Mouse (Mus musculus) forebrain, postnatal 0 days (tissue): ENCODE measurements around the gene C1qtnf5. TPM values are rescaled to one million over a fixed set of nuclear protein-coding genes. Genes with fewer than 3 reads are reported as not detected.

Experiments used
- ATAC-seq: fragments of 200-750 bp; cut with Nextera tagmentation; 2 replicates; pipeline ENCODE4 v1.8.0; 2017; ENCODE audit warnings: mild to moderate bottlenecking, moderate library complexity
- DNase-seq: peaks from one replicate; pipeline ENCODE4 v3.0.0-alpha.2; 2015
- H3K27ac ChIP-seq: fragments of 300-500 bp; sonication (generic); 2 replicates; pipeline ENCODE4 v1.5.1; 2014; ENCODE audit warnings: low read depth, mild to moderate bottlenecking, antibody characterized with exemption, low read length, moderate library complexity, mixed read lengths
- H3K27me3 ChIP-seq: fragments of 300-500 bp; sonication (generic); 2 replicates; pipeline ENCODE4 v1.6.1; 2014; ENCODE audit warnings: mild to moderate bottlenecking, low read length, mixed read lengths; ENCODE audit not compliant: insufficient read depth
- H3K36me3 ChIP-seq: fragments of 300-500 bp; sonication (generic); 2 replicates; pipeline ENCODE4 v1.6.1; 2014; ENCODE audit warnings: mild to moderate bottlenecking, moderate library complexity; ENCODE audit not compliant: insufficient read depth
- H3K4me1 ChIP-seq: fragments of 300-500 bp; sonication (generic); 2 replicates; pipeline ENCODE4 v1.6.1; 2014; ENCODE audit warnings: antibody characterized with exemption; ENCODE audit not compliant: insufficient read depth
- H3K4me2 ChIP-seq: fragments of 300-500 bp; sonication (generic); 2 replicates; pipeline ENCODE4 v1.6.1; 2014; ENCODE audit warnings: low read depth, mild to moderate bottlenecking, moderate library complexity
- H3K4me3 ChIP-seq: fragments of 300-500 bp; sonication (generic); 2 replicates; pipeline ENCODE4 v1.5.1; 2014; ENCODE audit warnings: low read depth, low read length, mixed read lengths
- H3K9ac ChIP-seq: fragments of 300-500 bp; sonication (generic); 2 replicates; pipeline ENCODE4 v1.6.1; 2014; ENCODE audit warnings: mild to moderate bottlenecking
- H3K9me3 ChIP-seq: fragments of 300-500 bp; sonication (generic); 2 replicates; pipeline ENCODE4 v1.6.1; 2016; ENCODE audit warnings: low read length
- CTCF ChIP-seq: sonication (generic); IDR thresholded peaks from 2 replicates; pipeline ENCODE4 v1.5.1; 2016; ENCODE audit warnings: antibody characterized with exemption, control low read depth, low read depth
- WGBS: fragments of 180-500 bp; shearing (Covaris S2); extraction: QIAGEN DNeasy Blood & Tissue Kit; methylation state at CpG from one replicate; pipeline ENCODE4 v1.1.7; 2014; 5-methylcytosine and 5-hydroxymethylcytosine counted together
- polyA plus RNA-seq: library from polyadenylated mRNA; unstranded; fragments of >200 nt; fragmentation: Nextera tagmentation; extraction: Ambion mirVana; gene quantifications from 2 replicates; pipeline ENCODE4 v1.2.1, GENCODE M21; 2015
- total RNA-seq: library from RNA; depleted of rRNA; stranded (reverse); fragments of >200 nt; gene quantifications from 2 replicates; pipeline ENCODE4 v1.2.3, GENCODE M21; 2014; rRNA removed

The C1qtnf5 gene
- total RNA-seq (17.3 and 18.4 TPM in 2 replicates), polyA plus RNA-seq (8.7 and 9.3 TPM in 2 replicates)

DNA sequence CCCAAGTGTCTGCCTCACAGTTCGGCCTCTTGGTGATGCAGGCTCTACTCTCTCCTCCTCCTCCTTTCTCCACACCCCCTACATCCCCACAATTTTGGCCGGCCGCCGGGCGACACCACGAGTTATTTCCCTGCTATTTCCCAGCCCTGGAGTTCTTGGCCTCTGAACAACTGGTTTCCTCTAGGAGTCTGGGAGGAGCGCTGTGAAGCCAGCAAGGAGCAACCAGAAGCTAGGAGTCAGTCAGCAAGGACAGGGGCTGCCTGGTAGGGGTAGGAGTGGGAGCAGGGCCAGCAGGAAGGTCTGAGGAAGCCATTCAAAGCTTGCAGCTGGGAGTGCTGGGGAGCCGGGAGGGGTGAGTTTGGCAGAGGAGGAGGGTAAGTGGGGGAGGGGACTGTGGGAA, at the start of gene C1qtnf5:
TSS of gene C1qtnf5 (plus strand) at position 136 of the 400 bp plus-strand sequence.
- 17% methylated on average over 8 of the region's 8 CpGs for WGBS
- Histone ChIP-seq H3K4me3 (no peak within 1 kb of the TSS), H3K4me2 (peak within 1 kb of the TSS; percentile 37), H3K27ac (peak within 1 kb of the TSS; percentile 69), H3K27me3 (no peaks in the 10 kb centered on the region), H3K4me1 (peaks cover 34% of the 10 kb centered on the region; the same call in 1 of the 2 replicates), H3K9ac (peak within 1 kb of the TSS; percentile 31; the same call in 1 of the 2 replicates), H3K9me3 (no peaks in the 10 kb centered on the region), H3K36me3 (no peaks in the 10 kb centered on the region)
- DNase-seq (peak; percentile 75), ATAC-seq (peak; percentile 86)
- TF ChIP-seq CTCF = no peak

DNA sequence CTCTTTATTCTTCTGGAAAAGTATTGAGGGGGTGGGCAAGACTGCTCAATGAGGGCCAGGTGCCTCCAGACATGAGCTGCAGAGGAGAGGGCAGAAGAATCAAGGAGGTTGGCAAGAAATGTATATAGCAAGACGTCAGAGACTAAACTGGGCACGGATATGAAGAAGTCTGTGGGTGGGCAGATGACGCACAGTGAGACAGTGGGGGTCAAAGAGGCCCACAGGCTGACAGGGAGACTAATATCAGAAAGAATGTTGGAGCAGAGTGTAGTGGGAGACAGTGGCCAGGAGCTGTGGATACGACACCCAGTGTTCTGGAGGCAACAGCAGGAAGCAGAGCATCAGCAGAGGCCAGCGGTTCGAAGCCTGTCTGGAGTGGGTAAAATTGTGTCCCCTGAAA, 48.4 kb upstream of the C1qtnf5 start:
- no peak for TF ChIP-seq CTCF
- H3K4me3 ChIP-seq = no peak overlapping the region
- no peak for ATAC-seq
- H3K4me1 ChIP-seq = no peaks in the 10 kb centered on the region
- H3K27ac ChIP-seq = no peak overlapping the region
- no peak overlapping the region for H3K9ac ChIP-seq
- no peaks in the 10 kb centered on the region for H3K27me3 ChIP-seq
- no peaks in the 10 kb centered on the region for H3K36me3 ChIP-seq
- no peak overlapping the region for H3K4me2 ChIP-seq
- WGBS = 91% methylated on average over 6 of the region's 6 CpGs
- no peaks in the 10 kb centered on the region for H3K9me3 ChIP-seq
- DNase-seq = no peak

DNA sequence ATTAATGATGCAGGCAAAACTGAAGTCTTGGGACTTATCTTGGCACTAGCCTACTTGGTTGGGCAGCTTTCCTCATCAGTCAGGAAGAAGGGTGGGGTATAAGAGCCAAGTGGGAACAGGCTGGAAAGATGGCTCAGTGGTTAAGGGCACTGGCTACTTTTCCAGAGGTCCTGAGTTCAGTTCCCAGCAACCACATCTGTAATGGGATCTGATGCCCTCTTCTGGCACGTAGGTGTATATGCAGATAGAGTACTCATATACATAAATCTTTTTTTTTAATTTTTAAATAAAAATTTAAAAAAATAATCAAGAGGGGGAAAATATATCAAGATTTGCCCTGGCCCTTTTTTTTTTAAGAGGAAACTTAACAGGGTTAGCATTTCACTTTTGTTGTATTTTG, 41.9 kb upstream of the C1qtnf5 start:
- Histone ChIP-seq H3K27ac (no peak overlapping the region), H3K9me3 (no peaks in the 10 kb centered on the region), H3K27me3 (no peaks in the 10 kb centered on the region), H3K9ac (no peak overlapping the region), H3K4me1 (peaks cover 7% of the 10 kb centered on the region; the same call in 1 of the 2 replicates), H3K4me2 (no peak overlapping the region), H3K4me3 (no peak overlapping the region), H3K36me3 (no peaks in the 10 kb centered on the region)
- DNase-seq (no peak), ATAC-seq (no peak)
- 48% methylated on average over 1 of the region's 1 CpGs for WGBS
- TF ChIP-seq CTCF = no peak

- Histone ChIP-seq H3K27me3 (no peaks in the 10 kb centered on the region), H3K9me3 (no peaks in the 10 kb centered on the region), H3K9ac (peak within 1 kb of the TSS; percentile 51), H3K27ac (no peak within 1 kb of the TSS), H3K4me3 (peak within 1 kb of the TSS; percentile 62), H3K36me3 (no peaks in the 10 kb centered on the region), H3K4me2 (peak within 1 kb of the TSS; percentile 95), H3K4me1 (peaks cover 7% of the 10 kb centered on the region; the same call in 1 of the 2 replicates)
- peak; percentile 98 for DNase-seq
- TF ChIP-seq CTCF = peak; percentile 91
- under 1% methylated on average over 38 of the region's 38 CpGs for WGBS
- peak; percentile 99 for ATAC-seq
Observed at GRCm38 (mm10) chr9:44066785-44067225, 40.2 kb upstream of the C1qtnf5 start, which contains the start of gene Usp2. Gene Usp2 (plus strand): TSS chr9:44067021.

DNA sequence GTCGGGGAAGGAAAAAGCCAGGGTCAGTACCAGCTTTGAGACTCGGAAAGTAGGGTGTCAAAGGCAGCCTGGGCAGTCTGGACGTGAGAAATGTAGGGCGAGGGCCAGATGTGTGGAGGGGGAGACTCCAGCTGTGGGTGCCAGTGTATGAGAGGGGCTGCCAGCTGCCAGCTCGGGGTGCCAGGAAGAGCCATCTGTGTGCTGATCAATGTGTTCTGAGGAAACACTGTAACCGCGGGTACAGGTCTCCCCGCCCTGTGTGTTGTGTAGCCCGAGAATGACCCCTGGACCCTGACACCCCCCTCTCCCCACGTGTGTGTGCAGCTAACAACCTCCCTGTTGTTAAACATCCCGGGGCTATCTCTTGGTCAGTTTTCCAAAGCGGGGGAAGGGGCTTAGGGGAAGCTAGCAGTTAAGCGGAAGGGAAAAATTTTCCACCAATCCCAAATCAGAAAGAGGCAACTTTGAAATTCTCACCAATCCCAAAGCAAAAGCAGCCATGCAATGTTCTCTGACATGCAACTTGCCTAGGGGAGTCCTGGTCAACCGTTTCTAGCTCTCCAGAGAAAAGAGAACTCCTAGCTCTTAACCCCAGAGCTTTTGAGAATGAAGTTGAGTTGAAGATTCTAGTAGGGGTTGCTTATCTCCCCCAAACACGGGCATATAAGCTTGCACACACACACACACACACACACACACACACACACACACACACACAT, 39.6 kb upstream of the C1qtnf5 start:
- TF ChIP-seq CTCF = no peak
- Histone ChIP-seq H3K4me2 (peak overlapping the region; percentile 95), H3K4me3 (peak overlapping the region; percentile 62), H3K27me3 (no peaks in the 10 kb centered on the region), H3K27ac (no peak overlapping the region), H3K36me3 (no peaks in the 10 kb centered on the region), H3K4me1 (peaks cover 7% of the 10 kb centered on the region; the same call in 1 of the 2 replicates), H3K9ac (peak overlapping the region; percentile 51), H3K9me3 (no peaks in the 10 kb centered on the region)
- DNase-seq = peak; percentile 67
- WGBS = 8% methylated on average over 15 of the region's 15 CpGs
- ATAC-seq = peak; percentile 52

DNA sequence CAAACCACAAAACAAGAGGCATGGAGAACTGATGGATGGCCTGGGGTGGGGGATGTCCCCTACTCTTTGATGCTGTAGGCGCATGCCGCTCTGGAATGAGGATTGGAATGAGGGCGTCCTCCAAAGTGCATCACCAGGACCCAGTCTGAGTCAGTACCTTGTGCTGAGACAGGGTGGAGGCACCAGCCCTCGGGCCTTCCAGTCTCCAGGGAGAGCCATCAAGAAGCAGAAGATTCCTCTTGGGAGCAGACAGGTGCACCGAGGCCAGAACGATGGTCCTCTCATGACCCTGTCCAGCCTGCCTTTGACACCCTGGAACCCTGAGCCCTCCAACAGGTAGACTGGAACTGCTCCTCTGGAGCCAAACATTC, 39.1 kb upstream of the C1qtnf5 start:
- peak overlapping the region; percentile 95; the same call in 1 of the 2 replicates for H3K4me2 ChIP-seq
- WGBS = 83% methylated on average over 6 of the region's 6 CpGs

DNA sequence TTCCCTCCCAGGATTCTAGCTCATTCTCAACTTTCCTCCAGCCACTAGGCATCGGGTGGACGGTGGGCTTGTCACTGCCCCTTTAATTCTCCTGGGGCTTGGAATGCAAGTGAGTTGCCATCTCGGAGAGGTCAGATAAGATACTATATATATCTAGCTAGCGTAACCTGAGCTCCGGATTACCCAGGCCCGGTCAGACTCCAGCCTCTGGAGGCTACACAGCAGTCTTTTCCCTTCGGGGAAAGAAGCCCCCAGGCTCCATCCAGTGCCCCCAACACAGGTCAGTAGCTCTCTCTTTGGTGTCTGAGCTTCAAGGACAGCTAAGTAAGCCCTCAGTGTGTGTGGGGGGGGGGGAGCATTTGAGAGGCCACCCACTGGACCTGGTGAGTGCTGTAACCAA, 37.8 kb upstream of the C1qtnf5 start:
- WGBS = 36% methylated on average over 7 of the region's 7 CpGs
- Histone ChIP-seq H3K9ac (no peak overlapping the region), H3K4me1 (peaks cover 7% of the 10 kb centered on the region; the same call in 1 of the 2 replicates), H3K27ac (no peak overlapping the region), H3K36me3 (no peaks in the 10 kb centered on the region), H3K4me2 (no peak overlapping the region), H3K9me3 (no peaks in the 10 kb centered on the region), H3K27me3 (no peaks in the 10 kb centered on the region; the same call in 1 of the 2 replicates), H3K4me3 (no peak overlapping the region)
- TF ChIP-seq CTCF = no peak
- no peak for ATAC-seq
- DNase-seq = no peak

More for the DNA sequence above, 39.1 kb upstream of the C1qtnf5 start:
- H3K4me1 ChIP-seq = peaks cover 7% of the 10 kb centered on the region; the same call in 1 of the 2 replicates
- H3K27me3 ChIP-seq = no peaks in the 10 kb centered on the region
- no peak overlapping the region for H3K4me3 ChIP-seq
- DNase-seq = no peak
- no peaks in the 10 kb centered on the region for H3K36me3 ChIP-seq
- H3K27ac ChIP-seq = no peak overlapping the region
- ATAC-seq = no peak
- no peak overlapping the region for H3K9ac ChIP-seq
- no peak for TF ChIP-seq CTCF
- H3K9me3 ChIP-seq = no peaks in the 10 kb centered on the region
